In the genomic region with DNA sequence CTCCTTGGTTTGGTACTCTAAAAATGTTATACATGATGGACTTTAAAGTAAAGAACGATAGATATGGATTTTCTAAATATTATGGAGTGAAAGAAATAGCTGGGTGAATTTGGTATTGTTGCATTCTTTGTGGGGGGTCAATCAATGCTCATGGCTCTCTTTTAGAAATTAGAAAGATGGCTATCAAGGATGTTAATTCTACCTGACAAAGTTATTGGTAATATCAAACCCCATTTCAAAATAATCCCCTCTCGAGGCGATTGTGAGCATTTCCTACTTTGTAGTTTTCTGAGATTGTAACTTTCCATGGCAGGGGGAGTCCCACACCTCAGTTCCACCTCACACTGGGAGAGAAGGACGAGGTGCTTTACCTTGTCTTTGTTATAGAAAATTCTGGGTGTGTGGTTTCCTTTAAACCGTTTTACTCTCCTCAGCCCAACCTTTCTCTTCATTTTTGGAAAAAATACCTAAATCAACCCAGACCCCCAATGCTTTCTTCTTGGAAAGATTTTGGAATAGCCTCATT, we compare ENCODE assay signal across 10 mouse cellular contexts.
A peak's percentile ranks its signal among the peaks of the same experiment; 100 is the strongest.
DNase-seq lines count a peak whose midpoint lies in the region; ATAC-seq lines count a peak whose summit lies in the region.
"Had no signal": no experiment of that assay in that cellular context is flagged by ENCODE, and none has a peak within 500 bp of the region (broad histone marks: within the 10 kb centered on the region; RNA-seq: fewer than 3 reads in every experiment).

No protein-coding gene starts in this region.

- DNase-seq in kidney, postnatal 25 days = no peak
- no peak for DNase-seq in adrenal gland, postnatal 4 days (ENCODE audit: low spot score in 2 of 2)
- no peak for DNase-seq in lung, postnatal 25 days (ENCODE audit: low spot score)
- DNase-seq: lung, postnatal 10 days had no signal

- H3K27me3 ChIP-seq in kidney, embryonic 16.5 days (ENCODE audit: insufficient read depth, low read length) = no peaks in the 10 kb centered on the region
- H3K27me3 ChIP-seq in embryonic facial prominence, embryonic 13.5 days = no peaks in the 10 kb centered on the region
- H3K27me3 ChIP-seq in hindbrain, embryonic 16.5 days (replicated peaks; ENCODE audit: control insufficient read depth, insufficient read depth, low read length) = no peaks in the 10 kb centered on the region
- no peaks in the 10 kb centered on the region for H3K27me3 ChIP-seq in neural tube, embryonic 12.5 days (replicated peaks)

- peak overlapping the region; percentile 39 for H3K4me2 ChIP-seq in kidney, embryonic 16.5 days (replicated peaks; ENCODE audit: low read depth, low read length)
- H3K4me2 ChIP-seq in embryonic facial prominence, embryonic 13.5 days = peak overlapping the region; percentile 75
- H3K4me2 ChIP-seq in hindbrain, embryonic 16.5 days (ENCODE audit: low read length) = peak overlapping the region; percentile 54
- H3K4me2 ChIP-seq in neural tube, embryonic 12.5 days (replicated peaks) = peak overlapping the region; percentile 61

- 46% methylated on average over 5 of the region's 5 CpGs for WGBS in kidney, embryonic 16.5 days
- 5% methylated on average over 5 of the region's 5 CpGs for WGBS in embryonic facial prominence, embryonic 13.5 days
- WGBS in hindbrain, embryonic 16.5 days = 10% methylated on average over 5 of the region's 5 CpGs
- WGBS in neural tube, embryonic 12.5 days = 60% methylated on average over 5 of the region's 5 CpGs

- peak overlapping the region; percentile 43 for H3K27ac ChIP-seq in kidney, embryonic 16.5 days (ENCODE audit: low read length)
- H3K27ac ChIP-seq in embryonic facial prominence, embryonic 13.5 days = peak overlapping the region; percentile 100
- peak overlapping the region; percentile 95 for H3K27ac ChIP-seq in hindbrain, embryonic 16.5 days (ENCODE audit: low read depth, low read length)
- H3K27ac ChIP-seq in neural tube, embryonic 12.5 days = peak overlapping the region; percentile 75

- no peak for ATAC-seq in kidney, embryonic 16.5 days (ENCODE audit: low FRiP score, low TSS enrichment)
- ATAC-seq in embryonic facial prominence, embryonic 13.5 days (ENCODE audit: insufficient number of reproducible peaks, insufficient read depth, low FRiP score, low TSS enrichment, low read depth) = no peak
- ATAC-seq in hindbrain, embryonic 16.5 days = no peak
- ATAC-seq in neural tube, embryonic 12.5 days (ENCODE audit: low FRiP score, low read depth) = no peak
- ATAC-seq in erythroid progenitor cell, adult 5-6 weeks (replicated peaks; ENCODE audit: low FRiP score, poor library complexity, severe bottlenecking) = no peak

- peaks cover 12% of the 10 kb centered on the region for H3K4me1 ChIP-seq in kidney, embryonic 16.5 days (ENCODE audit: insufficient read depth, low read length)
- peaks cover 33% of the 10 kb centered on the region for H3K4me1 ChIP-seq in embryonic facial prominence, embryonic 13.5 days
- peaks cover 2% of the 10 kb centered on the region; the same call in 1 of the 2 replicates for H3K4me1 ChIP-seq in hindbrain, embryonic 16.5 days (ENCODE audit: control insufficient read depth, insufficient read depth, low read depth, low read length)
- peaks cover 26% of the 10 kb centered on the region for H3K4me1 ChIP-seq in neural tube, embryonic 12.5 days

- peak overlapping the region; percentile 53 for H3K9ac ChIP-seq in kidney, embryonic 16.5 days (replicated peaks; ENCODE audit: low read length)
- peak overlapping the region; percentile 96 for H3K9ac ChIP-seq in embryonic facial prominence, embryonic 13.5 days
- H3K9ac ChIP-seq in hindbrain, embryonic 16.5 days (ENCODE audit: low read depth, low read length) = peak overlapping the region; percentile 82
- H3K9ac ChIP-seq in neural tube, embryonic 12.5 days = peak overlapping the region; percentile 88

- H3K36me3 ChIP-seq in kidney, embryonic 16.5 days (ENCODE audit: insufficient read depth, low read length) = no peaks in the 10 kb centered on the region
- H3K36me3 ChIP-seq in embryonic facial prominence, embryonic 13.5 days = peaks cover 12% of the 10 kb centered on the region
- no peaks in the 10 kb centered on the region for H3K36me3 ChIP-seq in hindbrain, embryonic 16.5 days (ENCODE audit: control insufficient read depth, insufficient read depth, low read length)
- peaks cover 15% of the 10 kb centered on the region for H3K36me3 ChIP-seq in neural tube, embryonic 12.5 days
- H3K36me3 ChIP-seq: G1E had no signal

- H3K9me3 ChIP-seq in kidney, embryonic 16.5 days (ENCODE audit: low read length) = no peaks in the 10 kb centered on the region
- no peaks in the 10 kb centered on the region for H3K9me3 ChIP-seq in embryonic facial prominence, embryonic 13.5 days
- H3K9me3 ChIP-seq in hindbrain, embryonic 16.5 days (ENCODE audit: control insufficient read depth, low read length) = no peaks in the 10 kb centered on the region
- H3K9me3 ChIP-seq in neural tube, embryonic 12.5 days = no peaks in the 10 kb centered on the region
- H3K9me3 ChIP-seq: G1E had no signal

- H3K4me3 ChIP-seq in kidney, embryonic 16.5 days (ENCODE audit: low read length) = peak overlapping the region; percentile 42
- H3K4me3 ChIP-seq in embryonic facial prominence, embryonic 13.5 days = peak overlapping the region; percentile 72
- peak overlapping the region; percentile 64 for H3K4me3 ChIP-seq in hindbrain, embryonic 16.5 days (ENCODE audit: low read length)
- peak overlapping the region; percentile 70 for H3K4me3 ChIP-seq in neural tube, embryonic 12.5 days

Comparison
In these comparisons a context has a peak if more than half of its experiments do, and no peak if none do; other contexts are left out.
1. H3K27ac ChIP-seq: peak in every context shown above with its lines; median percentile 100 in embryonic facial prominence, embryonic 13.5 days; 95 in hindbrain, embryonic 16.5 days; 75 in neural tube, embryonic 12.5 days; 43 in kidney, embryonic 16.5 days.